ENCODE assay signal across 10 mouse cellular contexts in genomic region chr7:67655186-67655585, GRCm38 (mm10). TPM values are rescaled to one million over a fixed set of nuclear protein-coding genes. Genes with fewer than 3 reads are reported as not detected.
A peak's percentile ranks its signal among the peaks of the same experiment; 100 is the strongest.
DNase-seq lines count a peak whose midpoint lies in the region; ATAC-seq and TF ChIP-seq lines count a peak whose summit lies in the region.
"Had no signal": no experiment of that assay in that cellular context is flagged by ENCODE, and none has a peak within 500 bp of the region (broad histone marks: within the 10 kb centered on the region; RNA-seq: fewer than 3 reads in every experiment).

No protein-coding gene starts in this region.

- TF ChIP-seq EP300 in lung, postnatal 0 days (IDR thresholded peaks at IDR 0.05): no peak

- H3K27ac ChIP-seq in lung, embryonic 14.5 days (ENCODE audit: low read depth): peak overlapping the region; percentile 45; the same call in 1 of the 2 replicates
- no peak overlapping the region for H3K27ac ChIP-seq in lung, postnatal 0 days (ENCODE audit: low read length)
- H3K27ac ChIP-seq in embryonic facial prominence, embryonic 13.5 days: peak overlapping the region; percentile 28; the same call in 1 of the 2 replicates
- peak overlapping the region; percentile 17; the same call in 1 of the 2 replicates for H3K27ac ChIP-seq in limb, embryonic 15.5 days
- peak overlapping the region; percentile 11; the same call in 1 of the 2 replicates for H3K27ac ChIP-seq in stomach, embryonic 15.5 days

- H3K4me3 ChIP-seq in lung, embryonic 14.5 days (ENCODE audit: low read depth, low read length): no peak overlapping the region
- H3K4me3 ChIP-seq in lung, postnatal 0 days (ENCODE audit: low read depth, low read length): no peak overlapping the region
- H3K4me3 ChIP-seq in embryonic facial prominence, embryonic 13.5 days: no peak overlapping the region
- no peak overlapping the region for H3K4me3 ChIP-seq in limb, embryonic 15.5 days
- no peak overlapping the region for H3K4me3 ChIP-seq in stomach, embryonic 15.5 days (replicated peaks)

- peaks cover 6% of the 10 kb centered on the region; the same call in 1 of the 2 replicates for H3K4me1 ChIP-seq in lung, embryonic 14.5 days (ENCODE audit: insufficient read depth)
- no peaks in the 10 kb centered on the region for H3K4me1 ChIP-seq in lung, postnatal 0 days (ENCODE audit: insufficient read depth, low read depth, low read length)
- H3K4me1 ChIP-seq in embryonic facial prominence, embryonic 13.5 days: peaks cover 40% of the 10 kb centered on the region
- H3K4me1 ChIP-seq in limb, embryonic 15.5 days: peaks cover 29% of the 10 kb centered on the region
- H3K4me1 ChIP-seq in stomach, embryonic 15.5 days: no peaks in the 10 kb centered on the region

- H3K4me2 ChIP-seq in lung, embryonic 14.5 days: no peak overlapping the region
- no peak overlapping the region for H3K4me2 ChIP-seq in lung, postnatal 0 days (replicated peaks; ENCODE audit: low read depth, low read length)
- H3K4me2 ChIP-seq in embryonic facial prominence, embryonic 13.5 days: no peak overlapping the region
- H3K4me2 ChIP-seq in limb, embryonic 15.5 days: no peak overlapping the region
- H3K4me2 ChIP-seq in stomach, embryonic 15.5 days: no peak overlapping the region

- ATAC-seq in lung, embryonic 14.5 days (ENCODE audit: insufficient read depth): peak; percentile 54; the same call in 1 of the 2 replicates
- ATAC-seq in lung, postnatal 0 days: no peak
- no peak for ATAC-seq in embryonic facial prominence, embryonic 13.5 days (ENCODE audit: insufficient number of reproducible peaks, insufficient read depth, low FRiP score, low TSS enrichment, low read depth)
- ATAC-seq in limb, embryonic 15.5 days (ENCODE audit: insufficient number of reproducible peaks, low FRiP score, low TSS enrichment, low read depth): no peak
- peak; percentile 66; the same call in 1 of the 2 replicates for ATAC-seq in stomach, embryonic 15.5 days (ENCODE audit: insufficient read depth, low FRiP score, low read depth)

- no peak overlapping the region for H3K9ac ChIP-seq in lung, embryonic 14.5 days
- H3K9ac ChIP-seq in lung, postnatal 0 days (replicated peaks; ENCODE audit: low read depth): no peak overlapping the region
- H3K9ac ChIP-seq in embryonic facial prominence, embryonic 13.5 days: no peak overlapping the region
- no peak overlapping the region for H3K9ac ChIP-seq in limb, embryonic 15.5 days
- no peak overlapping the region for H3K9ac ChIP-seq in stomach, embryonic 15.5 days

- WGBS in lung, embryonic 14.5 days: 15% methylated on average over 1 of the region's 1 CpGs
- 16% methylated on average over 1 of the region's 1 CpGs for WGBS in lung, postnatal 0 days
- WGBS in embryonic facial prominence, embryonic 13.5 days: 13% methylated on average over 1 of the region's 1 CpGs
- WGBS in limb, embryonic 15.5 days: 12% methylated on average over 1 of the region's 1 CpGs
- WGBS in stomach, embryonic 15.5 days: 22% methylated on average over 1 of the region's 1 CpGs

- no peaks in the 10 kb centered on the region; the same call in 1 of the 2 replicates for H3K36me3 ChIP-seq in lung, embryonic 14.5 days (ENCODE audit: insufficient read depth)
- H3K36me3 ChIP-seq in lung, postnatal 0 days (ENCODE audit: insufficient read depth, low read length): no peaks in the 10 kb centered on the region
- peaks cover 4% of the 10 kb centered on the region; the same call in 1 of the 2 replicates for H3K36me3 ChIP-seq in embryonic facial prominence, embryonic 13.5 days
- no peaks in the 10 kb centered on the region; the same call in 1 of the 2 replicates for H3K36me3 ChIP-seq in limb, embryonic 15.5 days
- H3K36me3 ChIP-seq in stomach, embryonic 15.5 days: no peaks in the 10 kb centered on the region

- H3K27me3 ChIP-seq in lung, embryonic 14.5 days (ENCODE audit: insufficient read depth, low read length): no peaks in the 10 kb centered on the region
- H3K27me3 ChIP-seq in lung, postnatal 0 days (replicated peaks; ENCODE audit: insufficient read depth, low read length): no peaks in the 10 kb centered on the region
- no peaks in the 10 kb centered on the region for H3K27me3 ChIP-seq in embryonic facial prominence, embryonic 13.5 days
- H3K27me3 ChIP-seq in limb, embryonic 15.5 days: no peaks in the 10 kb centered on the region
- H3K27me3 ChIP-seq in stomach, embryonic 15.5 days (replicated peaks): no peaks in the 10 kb centered on the region

- DNase-seq in lung, embryonic 14.5 days: peak; percentile 29
- DNase-seq in lung, postnatal 0 days (ENCODE audit: low spot score): no peak
- DNase-seq in thymus, postnatal 4 days: no peak
- no peak for DNase-seq in right cerebral cortex, adult 2 months (ENCODE audit: low spot score in 2 of 2)
- DNase-seq: cerebellum, postnatal 25 days; kidney, postnatal 14 days; right cerebral cortex, adult 18-20 months had no signal

- no peak for TF ChIP-seq CTCF in lung, embryonic 14.5 days (IDR thresholded peaks at IDR 0.05; ENCODE audit: low read depth)
- no peak for TF ChIP-seq CTCF in lung, postnatal 0 days (IDR thresholded peaks at IDR 0.05)

- no peaks in the 10 kb centered on the region for H3K9me3 ChIP-seq in lung, embryonic 14.5 days (ENCODE audit: low read depth, low read length)
- no peaks in the 10 kb centered on the region for H3K9me3 ChIP-seq in lung, postnatal 0 days (ENCODE audit: low read length)
- no peaks in the 10 kb centered on the region for H3K9me3 ChIP-seq in embryonic facial prominence, embryonic 13.5 days
- no peaks in the 10 kb centered on the region for H3K9me3 ChIP-seq in limb, embryonic 15.5 days
- H3K9me3 ChIP-seq in stomach, embryonic 15.5 days: no peaks in the 10 kb centered on the region

RNA-seq across cellular contexts. Expression of gene Ttc23, which starts 8.0 kb away (rescaled TPM):
- polyA plus RNA-seq in lung, embryonic 14.5 days (2014; fragmentation: Nextera tagmentation; extraction: Ambion mirVana): 33.5 and 35.7 TPM in 2 replicates
- 14.4 and 17.3 TPM in 2 replicates for polyA plus RNA-seq in lung, postnatal 0 days (2015; fragmentation: Nextera tagmentation; extraction: Ambion mirVana)
- polyA plus RNA-seq in embryonic facial prominence, embryonic 13.5 days (2015; fragmentation: Nextera tagmentation; extraction: Ambion mirVana): 44.9 and 45.3 TPM in 2 replicates
- 32.5 and 34.1 TPM in 2 replicates for polyA plus RNA-seq in limb, embryonic 15.5 days (2015; fragmentation: Nextera tagmentation; extraction: Ambion mirVana)
- 33.0 and 35.8 TPM in 2 replicates for polyA plus RNA-seq in stomach, embryonic 15.5 days (2015; fragmentation: Nextera tagmentation; extraction: Ambion mirVana)

RNA-seq across cellular contexts. Expression of gene Lrrc28, which starts 10.1 kb away (rescaled TPM):
- polyA plus RNA-seq in lung, embryonic 14.5 days (2014; fragmentation: Nextera tagmentation; extraction: Ambion mirVana): 16.2 and 16.6 TPM in 2 replicates
- 13.4 and 14.0 TPM in 2 replicates for polyA plus RNA-seq in lung, postnatal 0 days (2015; fragmentation: Nextera tagmentation; extraction: Ambion mirVana)
- polyA plus RNA-seq in embryonic facial prominence, embryonic 13.5 days (2015; fragmentation: Nextera tagmentation; extraction: Ambion mirVana): 23.5 and 24.1 TPM in 2 replicates
- 24.1 and 24.5 TPM in 2 replicates for polyA plus RNA-seq in limb, embryonic 15.5 days (2015; fragmentation: Nextera tagmentation; extraction: Ambion mirVana)
- polyA plus RNA-seq in stomach, embryonic 15.5 days (2015; fragmentation: Nextera tagmentation; extraction: Ambion mirVana): 12.0 and 14.2 TPM in 2 replicates

Comparison
In these comparisons a context has a peak if more than half of its experiments do, and no peak if none do; other contexts are left out.
1. ATAC-seq: peak in lung, embryonic 14.5 days (single experiment) and stomach, embryonic 15.5 days (single experiment); none in lung, postnatal 0 days (single experiment), embryonic facial prominence, embryonic 13.5 days (single experiment) and limb, embryonic 15.5 days (single experiment).